Mouse (Mus musculus): Measurements from ENCODE around the gene Cnga2. TPM values are rescaled to one million over a fixed set of nuclear protein-coding genes. Genes with fewer than 3 reads are reported as not detected.

The Cnga2 gene
- polyA plus RNA-seq, 1 experiment from 2014 or later = not detected

DNA sequence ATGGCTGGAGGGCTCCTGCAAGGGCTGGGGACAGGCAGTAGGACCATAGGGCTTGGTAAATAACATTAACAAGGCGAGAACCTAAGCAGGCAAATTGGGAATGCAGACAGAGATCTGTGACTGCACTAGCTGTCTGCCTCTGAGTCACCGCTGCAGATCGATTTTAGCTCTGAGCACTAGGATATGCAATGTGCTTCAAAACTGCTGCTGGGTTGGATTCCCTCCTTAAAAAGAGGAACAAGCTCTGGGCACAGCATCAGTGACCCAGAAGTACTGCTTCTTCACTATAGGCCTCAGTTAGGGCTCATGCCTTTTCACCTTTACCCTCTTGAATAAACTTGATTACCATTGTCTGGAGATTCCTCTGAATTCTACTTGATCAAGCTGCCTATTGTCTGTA, 31.9 kb downstream of the Cnga2 start:
- DNase-seq = no peak
- no peak for ATAC-seq
- H3K4me1 ChIP-seq (ENCODE audit: insufficient read depth) = no peaks in the 10 kb centered on the region
- H3K27me3 ChIP-seq (ENCODE audit: insufficient read depth, low read length) = 0 out of 2 replicates have a peak, but pooled peaks cover 4% of the 10 kb centered on the region
- no peak overlapping the region for H3K4me2 ChIP-seq (ENCODE audit: low read depth, low read length)
- H3K9ac ChIP-seq (replicated peaks) = no peak overlapping the region
- no peaks in the 10 kb centered on the region for H3K9me3 ChIP-seq (ENCODE audit: low read length)
- no peak overlapping the region for H3K4me3 ChIP-seq (ENCODE audit: low read depth, low read length)
- H3K36me3 ChIP-seq (replicated peaks; ENCODE audit: insufficient read depth, low read length) = no peaks in the 10 kb centered on the region
- 63% methylated on average over 3 of the region's 3 CpGs for WGBS (ENCODE audit: insufficient replicate concordance)
- no peak for TF ChIP-seq EP300 (IDR thresholded peaks at IDR 0.05; ENCODE audit: low read depth)
- TF ChIP-seq CTCF (IDR thresholded peaks at IDR 0.05; ENCODE audit: low read depth) = no peak
- H3K27ac ChIP-seq (ENCODE audit: low read depth) = no peak overlapping the region

DNA sequence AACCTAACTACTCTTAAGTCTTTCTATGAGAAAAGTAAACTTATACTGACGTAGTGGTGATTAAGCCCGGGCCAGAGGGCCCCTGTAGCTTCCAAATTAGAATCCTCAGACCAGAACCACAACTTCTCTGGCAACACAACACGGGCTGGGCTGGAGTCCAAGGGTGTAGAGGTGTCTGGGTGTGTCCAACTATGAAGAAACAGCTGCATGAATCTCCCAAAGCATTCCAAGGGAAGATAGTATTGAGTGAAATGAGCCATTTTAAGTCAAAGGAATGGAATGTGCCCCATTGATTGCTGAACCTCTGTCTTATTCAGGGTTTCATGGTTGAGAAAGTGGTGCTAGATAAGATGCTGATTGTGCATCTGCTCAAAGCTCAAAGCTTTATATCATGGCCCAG, 52.4 kb downstream of the Cnga2 start:
- no peaks in the 10 kb centered on the region for H3K4me1 ChIP-seq (ENCODE audit: insufficient read depth)
- H3K27ac ChIP-seq (ENCODE audit: low read depth) = no peak overlapping the region
- no peak for TF ChIP-seq CTCF (IDR thresholded peaks at IDR 0.05; ENCODE audit: low read depth)
- TF ChIP-seq EP300 (IDR thresholded peaks at IDR 0.05; ENCODE audit: low read depth) = no peak
- DNase-seq = no peak
- ATAC-seq = no peak
- no peak overlapping the region for H3K4me2 ChIP-seq (ENCODE audit: low read depth, low read length)
- no peaks in the 10 kb centered on the region for H3K36me3 ChIP-seq (replicated peaks; ENCODE audit: insufficient read depth, low read length)
- H3K9ac ChIP-seq (replicated peaks) = no peak overlapping the region
- H3K9me3 ChIP-seq (ENCODE audit: low read length) = no peaks in the 10 kb centered on the region
- 52% methylated on average over 3 of the region's 3 CpGs for WGBS (ENCODE audit: insufficient replicate concordance)
- H3K27me3 ChIP-seq (ENCODE audit: insufficient read depth, low read length) = no peaks in the 10 kb centered on the region
- H3K4me3 ChIP-seq (ENCODE audit: low read depth, low read length) = no peak overlapping the region

- Histone ChIP-seq H3K27ac (ENCODE audit: low read depth) (no peak overlapping the region), H3K27me3 (ENCODE audit: insufficient read depth, low read length) (0 out of 2 replicates have a peak, but pooled peaks cover 3% of the 10 kb centered on the region), H3K4me2 (ENCODE audit: low read depth, low read length) (no peak overlapping the region), H3K9me3 (ENCODE audit: low read length) (no peaks in the 10 kb centered on the region), H3K4me1 (ENCODE audit: insufficient read depth) (no peaks in the 10 kb centered on the region), H3K4me3 (ENCODE audit: low read depth, low read length) (no peak overlapping the region), H3K9ac (replicated peaks) (no peak overlapping the region), H3K36me3 (replicated peaks; ENCODE audit: insufficient read depth, low read length) (no peaks in the 10 kb centered on the region)
- WGBS (ENCODE audit: insufficient replicate concordance) = 62% methylated on average over 2 of the region's 2 CpGs
- no peak for TF ChIP-seq EP300 (IDR thresholded peaks at IDR 0.05; ENCODE audit: low read depth)
- no peak for TF ChIP-seq CTCF (IDR thresholded peaks at IDR 0.05; ENCODE audit: low read depth)
- no peak for ATAC-seq
- no peak for DNase-seq
These were observed 56.3 kb downstream of the Cnga2 start for GRCm38 (mm10) chrX:72047918-72048317.

Other genes with a start within 250 kb of the Cnga2 start
- 33.0 and 33.9 TPM in 2 replicates for gene Vma21, start 175.9 kb upstream of the Cnga2 start, polyA plus RNA-seq (2015; fragmentation: Nextera tagmentation; extraction: Ambion mirVana)
- gene Gm1141, start 70.8 kb upstream of the Cnga2 start, polyA plus RNA-seq (2015; fragmentation: Nextera tagmentation; extraction: Ambion mirVana) = not detected in 2 replicates
- 0.41 and 0.59 TPM in 2 replicates for gene Prrg3, start 29.2 kb upstream of the Cnga2 start, polyA plus RNA-seq (2015; fragmentation: Nextera tagmentation; extraction: Ambion mirVana)
- not detected in 2 replicates for gene Fate1, start 18.9 kb upstream of the Cnga2 start, polyA plus RNA-seq (2015; fragmentation: Nextera tagmentation; extraction: Ambion mirVana)
- not detected in 2 replicates for gene Magea4, start 230.2 kb downstream of the Cnga2 start, polyA plus RNA-seq (2015; fragmentation: Nextera tagmentation; extraction: Ambion mirVana)